In the genomic region with DNA sequence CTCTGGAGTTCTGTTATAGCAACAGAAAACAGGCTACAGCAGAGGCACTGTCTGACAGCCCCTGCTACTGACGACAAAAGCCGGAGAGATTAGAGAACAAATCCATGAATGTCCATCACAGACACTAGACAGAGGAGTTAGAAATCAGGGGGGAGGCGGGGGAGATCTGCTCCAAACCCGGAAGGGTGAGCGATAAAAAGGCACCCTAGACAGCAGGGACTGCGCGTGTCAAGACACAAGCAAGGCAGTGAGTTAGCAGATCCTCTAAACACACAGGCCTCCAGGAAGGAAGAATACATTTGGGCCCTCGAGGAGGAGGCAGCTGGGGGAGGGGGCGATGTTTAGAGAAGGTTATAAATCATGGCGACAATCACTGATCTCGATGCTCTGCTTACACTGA, we compare ENCODE assay signal across 9 mouse cellular contexts. TPM values are rescaled to one million over a fixed set of nuclear protein-coding genes. Genes with fewer than 3 reads are reported as not detected.
DNase-seq lines count a peak whose midpoint lies in the region; ATAC-seq and TF ChIP-seq lines count a peak whose summit lies in the region.
"Had no signal": no experiment of that assay in that cellular context is flagged by ENCODE, and none has a peak within 500 bp of the region (broad histone marks: within the 10 kb centered on the region; RNA-seq: fewer than 3 reads in every experiment).

No protein-coding gene starts in this region.

- no peak for TF ChIP-seq POLR2A in heart, adult 2 months (IDR thresholded peaks at IDR 0.05; ENCODE audit: insufficient read depth, low read depth, low read length)

- no peak for DNase-seq in heart, adult 2 months
- no peak for DNase-seq in lung, postnatal 14 days
- DNase-seq in heart, postnatal 10 days: peak; percentile 5 to 12
- DNase-seq in urinary bladder, postnatal 14 days (ENCODE audit: low spot score): no peak
- DNase-seq in spleen, postnatal 14 days (ENCODE audit: low spot score in 2 of 2): no peak

- no peak for TF ChIP-seq CTCF in heart, adult 2 months (IDR thresholded peaks at IDR 0.05)

- no peak for ATAC-seq in heart, embryonic 13.5 days (ENCODE audit: extremely low read depth, insufficient number of reproducible peaks, low FRiP score, low TSS enrichment)
- ATAC-seq in lung, embryonic 15.5 days (ENCODE audit: borderline replicate concordance, extremely low read depth, low FRiP score, low TSS enrichment): peak; percentile 57; the same call in 1 of the 2 replicates
- ATAC-seq in neural tube, embryonic 13.5 days (ENCODE audit: low read depth): peak; percentile 76

- no peaks in the 10 kb centered on the region for H3K27me3 ChIP-seq in heart, embryonic 13.5 days (replicated peaks)
- H3K27me3 ChIP-seq in heart, adult 2 months (ENCODE audit: control insufficient read depth, insufficient read depth, low read length): no peaks in the 10 kb centered on the region
- H3K27me3 ChIP-seq in lung, embryonic 15.5 days: no peaks in the 10 kb centered on the region
- H3K27me3 ChIP-seq in neural tube, embryonic 13.5 days: no peaks in the 10 kb centered on the region
- H3K27me3 ChIP-seq: megakaryocyte, embryonic 14.5 days had no signal

- H3K4me1 ChIP-seq in heart, embryonic 13.5 days: peaks cover 14% of the 10 kb centered on the region
- no peaks in the 10 kb centered on the region for H3K4me1 ChIP-seq in heart, adult 2 months (ENCODE audit: control insufficient read depth, insufficient read depth, low read length)
- H3K4me1 ChIP-seq in lung, embryonic 15.5 days: no peaks in the 10 kb centered on the region
- peaks cover 12% of the 10 kb centered on the region for H3K4me1 ChIP-seq in neural tube, embryonic 13.5 days (replicated peaks)

- no peak for TF ChIP-seq EP300 in heart, adult 2 months (IDR thresholded peaks at IDR 0.05; ENCODE audit: insufficient read depth, low read depth, low read length)

- no peak overlapping the region for H3K4me3 ChIP-seq in heart, embryonic 13.5 days
- no peak overlapping the region for H3K4me3 ChIP-seq in heart, adult 2 months
- H3K4me3 ChIP-seq in lung, embryonic 15.5 days: no peak overlapping the region
- no peak overlapping the region for H3K4me3 ChIP-seq in neural tube, embryonic 13.5 days
- H3K4me3 ChIP-seq: megakaryocyte, embryonic 14.5 days had no signal

- no peaks in the 10 kb centered on the region for H3K9me3 ChIP-seq in heart, embryonic 13.5 days
- H3K9me3 ChIP-seq in lung, embryonic 15.5 days: no peaks in the 10 kb centered on the region
- H3K9me3 ChIP-seq in neural tube, embryonic 13.5 days: no peaks in the 10 kb centered on the region; the same call in 1 of the 2 replicates
- H3K9me3 ChIP-seq: megakaryocyte, embryonic 14.5 days had no signal

- no peaks in the 10 kb centered on the region for H3K36me3 ChIP-seq in heart, embryonic 13.5 days
- no peaks in the 10 kb centered on the region for H3K36me3 ChIP-seq in heart, adult 2 months (ENCODE audit: control insufficient read depth, insufficient read depth, low read length)
- no peaks in the 10 kb centered on the region for H3K36me3 ChIP-seq in lung, embryonic 15.5 days
- no peaks in the 10 kb centered on the region for H3K36me3 ChIP-seq in neural tube, embryonic 13.5 days

- WGBS in heart, embryonic 13.5 days: 32% methylated on average over 11 of the region's 11 CpGs
- WGBS in heart, adult 2 months: 28% methylated on average over 11 of the region's 11 CpGs
- 15% methylated on average over 11 of the region's 11 CpGs for WGBS in lung, embryonic 15.5 days
- 15% methylated on average over 11 of the region's 11 CpGs for WGBS in neural tube, embryonic 13.5 days

- H3K79me2 ChIP-seq in heart, adult 2 months (replicated peaks; ENCODE audit: control insufficient read depth, insufficient read depth, low read length): no peaks in the 10 kb centered on the region

- peak overlapping the region; percentile 8; the same call in 1 of the 2 replicates for H3K4me2 ChIP-seq in heart, embryonic 13.5 days
- H3K4me2 ChIP-seq in lung, embryonic 15.5 days: no peak overlapping the region
- peak overlapping the region; percentile 25 for H3K4me2 ChIP-seq in neural tube, embryonic 13.5 days

- peak overlapping the region; percentile 52; the same call in 1 of the 2 replicates for H3K9ac ChIP-seq in heart, embryonic 13.5 days
- H3K9ac ChIP-seq in heart, adult 2 months (ENCODE audit: low read depth, low read length): no peak overlapping the region
- H3K9ac ChIP-seq in lung, embryonic 15.5 days: no peak overlapping the region
- H3K9ac ChIP-seq in neural tube, embryonic 13.5 days: 0 out of 2 replicates have a peak overlapping the region, but pooled peaks have one; percentile 12

- H3K27ac ChIP-seq in heart, embryonic 13.5 days (replicated peaks): peak overlapping the region; percentile 81
- H3K27ac ChIP-seq in heart, adult 2 months: no peak overlapping the region
- no peak overlapping the region for H3K27ac ChIP-seq in lung, embryonic 15.5 days
- H3K27ac ChIP-seq in neural tube, embryonic 13.5 days (replicated peaks): peak overlapping the region; percentile 69

- intact Hi-C loops in heart, adult 2 months (cut with DNase I): no loop called here
- intact Hi-C loops in heart, postnatal 10 days (cut with DNase I): no loop called here

RNA-seq across cellular contexts. Expression of a gene that starts 36.6 kb away (rescaled TPM):
- polyA plus RNA-seq in heart, embryonic 13.5 days (2015; fragmentation: Nextera tagmentation; extraction: Ambion mirVana): 1,149 and 1,226 TPM in 2 replicates
- total RNA-seq in heart, adult 2 months (2021): 10 to 100 TPM; 53.7 to 53.9 TPM
- polyA plus RNA-seq in heart, adult 2 months (2012; rRNA removed): 103 and 154 TPM in 2 replicates
- polyA plus RNA-seq in lung, embryonic 15.5 days (2015; fragmentation: Nextera tagmentation; extraction: Ambion mirVana): 2,195 and 2,315 TPM in 2 replicates
- total RNA-seq in heart, postnatal 10 days (2021): 100 to 1,000 TPM; 153 to 154 TPM
- 1,003 and 1,122 TPM in 2 replicates for polyA plus RNA-seq in neural tube, embryonic 13.5 days (2015; fragmentation: Nextera tagmentation; extraction: Ambion mirVana)

RNA-seq across cellular contexts. Expression of a gene that starts 39.8 kb away (rescaled TPM):
- 7.4 and 9.9 TPM in 2 replicates for polyA plus RNA-seq in heart, embryonic 13.5 days (2015; fragmentation: Nextera tagmentation; extraction: Ambion mirVana)
- 10 to 100 TPM; 10.1 to 11.5 TPM for total RNA-seq in heart, adult 2 months (2021)
- 3.2 and 7.8 TPM in 2 replicates for polyA plus RNA-seq in heart, adult 2 months (2012; rRNA removed)
- 10.3 and 10.8 TPM in 2 replicates for polyA plus RNA-seq in lung, embryonic 15.5 days (2015; fragmentation: Nextera tagmentation; extraction: Ambion mirVana)
- 10 to 100 TPM; 12.1 to 12.8 TPM for total RNA-seq in heart, postnatal 10 days (2021)
- 12.9 and 13.0 TPM in 2 replicates for polyA plus RNA-seq in neural tube, embryonic 13.5 days (2015; fragmentation: Nextera tagmentation; extraction: Ambion mirVana)

Comparison
In these comparisons a context has a peak if more than half of its experiments do, and no peak if none do; other contexts are left out.
1. H3K27ac ChIP-seq: peak in heart, embryonic 13.5 days (single experiment) and neural tube, embryonic 13.5 days (single experiment); none in heart, adult 2 months (single experiment) and lung, embryonic 15.5 days (single experiment).
2. H3K9ac ChIP-seq: peak in heart, embryonic 13.5 days (single experiment) and neural tube, embryonic 13.5 days (single experiment); none in heart, adult 2 months (single experiment) and lung, embryonic 15.5 days (single experiment).
3. DNase-seq: peak in heart, postnatal 10 days (2 of 2); none in heart, adult 2 months (0 of 2), lung, postnatal 14 days (single experiment), urinary bladder, postnatal 14 days (single experiment) and spleen, postnatal 14 days (0 of 2).